Mouse (Mus musculus): ENCODE results near the gene 1700102P08Rik. TPM values are rescaled to one million over a fixed set of nuclear protein-coding genes. Genes with fewer than 3 reads are reported as not detected.

The 1700102P08Rik gene
- total and polyA plus RNA-seq, 3 experiments = 0.21 to 0.26 TPM; not detected in 1

DNA sequence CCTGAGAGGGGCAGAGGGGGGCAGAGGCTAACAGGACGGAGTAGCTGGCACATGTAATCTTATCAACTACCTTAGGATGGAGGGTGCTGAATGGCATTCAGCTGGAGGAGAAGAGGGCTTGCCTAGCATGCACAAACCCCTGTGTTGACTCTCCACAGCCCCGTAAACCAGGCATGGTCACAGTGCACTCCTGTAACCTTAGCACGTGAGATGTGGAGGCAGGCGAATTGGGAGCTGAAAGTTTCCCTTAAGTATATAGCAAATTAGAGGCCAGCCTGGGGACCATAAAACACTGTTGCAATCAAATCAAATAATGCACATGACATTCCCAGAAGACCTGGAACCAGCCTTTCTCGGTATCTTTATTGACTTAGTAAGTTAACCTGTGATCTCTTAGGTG is 13.9 kb upstream of the 1700102P08Rik start:
- H3K4me2 ChIP-seq (ENCODE audit: insufficient read depth, low read depth, poor library complexity, severe bottlenecking) = no peak overlapping the region
- no peak for DNase-seq (ENCODE audit: extremely low read depth)
- H3K4me1 ChIP-seq (ENCODE audit: control insufficient read depth in 1 of 2, insufficient read depth in 2 of 2) = no peaks in the 10 kb centered on the region
- no peaks in the 10 kb centered on the region for H3K9me3 ChIP-seq (replicated peaks; ENCODE audit: low read length)
- no peak overlapping the region for H3K9ac ChIP-seq (ENCODE audit: insufficient read depth, low read depth)
- TF ChIP-seq IRF4 (IDR thresholded peaks at IDR 0.05; ENCODE audit: low read depth, low read length) (no peak), ETS1 (conservative IDR thresholded peaks at IDR 0.05; ENCODE audit: low read depth, low read length) (no peak), JUND (conservative IDR thresholded peaks at IDR 0.05; ENCODE audit: low read depth, low read length) (no peak), JUN (IDR thresholded peaks at IDR 0.05; ENCODE audit: insufficient read depth, low read depth, low read length) (no peak), MYC (IDR thresholded peaks at IDR 0.05; ENCODE audit: low read depth, low read length) (no peak), ELF1 (IDR thresholded peaks at IDR 0.05; ENCODE audit: low read depth, low read length) (no peak), POLR2A (IDR thresholded peaks at IDR 0.05; ENCODE audit: low read depth, low read length) (no peak), BHLHE40 (IDR thresholded peaks at IDR 0.05; ENCODE audit: low read depth, low read length) (no peak), UBTF (IDR thresholded peaks at IDR 0.05; ENCODE audit: low read depth, low read length) (no peak), TBP (conservative IDR thresholded peaks at IDR 0.05; ENCODE audit: low read depth, low read length) (no peak), MAZ (IDR thresholded peaks at IDR 0.05; ENCODE audit: low read depth, low read length) (no peak), CTCF (conservative IDR thresholded peaks at IDR 0.05 in 1 of 2, IDR thresholded peaks at IDR 0.05 in 1 of 2; ENCODE audit: low read depth in 2 of 2, low read length in 2 of 2) (no peak), MAX (IDR thresholded peaks at IDR 0.05; ENCODE audit: low read length) (no peak), GABPA (IDR thresholded peaks at IDR 0.05; ENCODE audit: insufficient replicate concordance, low read depth, low read length) (no peak), EP300 (IDR thresholded peaks at IDR 0.05; ENCODE audit: low read length) (no peak)
- in situ Hi-C loops (cut with MboI; ENCODE audit: low pct_ligation_motif_present, low pct_unique_long_range_greater_than_20kb, low sequenced_read_pairs) = no loop called here
- dilution Hi-C loops (cut with MboI; ENCODE audit: extremely low pct_ligation_motif_present, extremely low pct_unique_long_range_greater_than_20kb, low sequenced_read_pairs) = no loop called here
- H3K27me3 ChIP-seq (replicated peaks) = no peaks in the 10 kb centered on the region
- no peaks in the 10 kb centered on the region for H3K79me2 ChIP-seq (replicated peaks; ENCODE audit: control insufficient read depth, extremely low read depth, insufficient read depth, poor library complexity, severe bottlenecking)
- H3K4me3 ChIP-seq (replicated peaks in 1 of 3; ENCODE audit: low read depth in 2 of 3, low read length in 2 of 3, poor library complexity in 1 of 3) = no peak overlapping the region
- H3K27ac ChIP-seq (ENCODE audit: insufficient read depth, low read depth) = no peak overlapping the region
- H3K36me3 ChIP-seq (replicated peaks in 1 of 2; ENCODE audit: control insufficient read depth in 1 of 2, insufficient read depth in 1 of 2, low read length in 1 of 2) = peaks cover 69 to 89% of the 10 kb centered on the region in 2 experiments

DNA sequence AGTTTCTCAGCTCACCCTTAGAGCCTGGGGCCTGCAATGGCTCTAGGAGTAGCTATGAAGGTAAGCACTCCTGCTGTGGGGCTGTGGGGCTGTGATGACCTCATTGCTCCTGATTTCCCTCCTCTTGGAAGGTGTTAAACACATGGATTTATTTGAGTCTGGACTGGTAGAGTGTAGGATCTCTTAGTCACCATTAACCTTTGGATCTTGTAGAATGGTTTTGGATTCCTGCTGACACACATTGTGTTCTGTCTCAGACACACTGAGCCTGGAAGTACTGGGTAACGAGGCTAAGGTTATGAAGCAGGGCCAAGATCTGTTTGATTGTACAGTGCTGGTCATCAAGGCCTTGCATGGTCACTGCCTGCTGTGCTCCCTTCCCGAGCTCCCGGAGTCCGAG is 13.3 kb upstream of the 1700102P08Rik start:
- Histone ChIP-seq H3K4me3 (replicated peaks in 1 of 3; ENCODE audit: low read depth in 2 of 3, low read length in 2 of 3, poor library complexity in 1 of 3) (no peak overlapping the region), H3K27me3 (replicated peaks) (no peaks in the 10 kb centered on the region), H3K4me2 (ENCODE audit: insufficient read depth, low read depth, poor library complexity, severe bottlenecking) (no peak overlapping the region), H3K27ac (ENCODE audit: insufficient read depth, low read depth) (no peak overlapping the region), H3K9me3 (replicated peaks; ENCODE audit: low read length) (no peaks in the 10 kb centered on the region), H3K36me3 (replicated peaks in 1 of 2; ENCODE audit: control insufficient read depth in 1 of 2, insufficient read depth in 1 of 2, low read length in 1 of 2) (peaks cover 69 to 89% of the 10 kb centered on the region in 2 experiments), H3K9ac (ENCODE audit: insufficient read depth, low read depth) (no peak overlapping the region), H3K79me2 (replicated peaks; ENCODE audit: control insufficient read depth, extremely low read depth, insufficient read depth, poor library complexity, severe bottlenecking) (no peaks in the 10 kb centered on the region), H3K4me1 (ENCODE audit: control insufficient read depth in 1 of 2, insufficient read depth in 2 of 2) (no peaks in the 10 kb centered on the region)
- dilution Hi-C loops (cut with MboI; ENCODE audit: extremely low pct_ligation_motif_present, extremely low pct_unique_long_range_greater_than_20kb, low sequenced_read_pairs) = no loop called here
- no peak for DNase-seq (ENCODE audit: extremely low read depth)
- TF ChIP-seq KAT2A (IDR thresholded peaks at IDR 0.05; ENCODE audit: insufficient replicate concordance, low read length) = no peak
- no peak for TF ChIP-seq GABPA (IDR thresholded peaks at IDR 0.05; ENCODE audit: insufficient replicate concordance, low read depth, low read length)
- TF ChIP-seq NELFE (IDR thresholded peaks at IDR 0.05; ENCODE audit: low read depth, low read length) = no peak
- no peak for TF ChIP-seq SIN3A (IDR thresholded peaks at IDR 0.05; ENCODE audit: low read length)
- TF ChIP-seq MYC (IDR thresholded peaks at IDR 0.05; ENCODE audit: low read depth, low read length) = no peak
- no peak for TF ChIP-seq JUN (IDR thresholded peaks at IDR 0.05; ENCODE audit: insufficient read depth, low read depth, low read length)
- TF ChIP-seq ZNF384 (IDR thresholded peaks at IDR 0.05; ENCODE audit: low read depth, low read length) = no peak
- TF ChIP-seq MEF2A (IDR thresholded peaks at IDR 0.05; ENCODE audit: borderline replicate concordance, low read depth, low read length) = no peak
- no peak for TF ChIP-seq ZKSCAN1 (IDR thresholded peaks at IDR 0.05; ENCODE audit: borderline replicate concordance, low read depth, low read length)
- no peak for TF ChIP-seq RCOR1 (conservative IDR thresholded peaks at IDR 0.05; ENCODE audit: low read depth, low read length)
- TF ChIP-seq TBP (conservative IDR thresholded peaks at IDR 0.05; ENCODE audit: low read depth, low read length) = no peak
- no peak for TF ChIP-seq MXI1 (IDR thresholded peaks at IDR 0.05; ENCODE audit: low read depth, low read length)
- no peak for TF ChIP-seq USF2 (conservative IDR thresholded peaks at IDR 0.05; ENCODE audit: low read depth, low read length)
- no peak for TF ChIP-seq POLR2AphosphoS2 (IDR thresholded peaks at IDR 0.05; ENCODE audit: low read depth, low read length)
- no peak for TF ChIP-seq SMC3 (IDR thresholded peaks at IDR 0.05; ENCODE audit: low read depth, low read length)
- no peak for TF ChIP-seq EP300 (IDR thresholded peaks at IDR 0.05; ENCODE audit: low read length)
- TF ChIP-seq USF1 (IDR thresholded peaks at IDR 0.05; ENCODE audit: low read depth, low read length) = no peak
- TF ChIP-seq ZC3H11A (IDR thresholded peaks at IDR 0.05; ENCODE audit: low read depth, low read length) = no peak
- TF ChIP-seq ETS1 (conservative IDR thresholded peaks at IDR 0.05; ENCODE audit: low read depth, low read length) = no peak
- TF ChIP-seq TCF12 (IDR thresholded peaks at IDR 0.05; ENCODE audit: low read depth, low read length) = no peak
- in situ Hi-C loops (cut with MboI; ENCODE audit: low pct_ligation_motif_present, low pct_unique_long_range_greater_than_20kb, low sequenced_read_pairs) = no loop called here
